Mouse (Mus musculus): Measurements from ENCODE around the gene Dlgap5. TPM values are rescaled to one million over a fixed set of nuclear protein-coding genes. Genes with fewer than 3 reads are reported as not detected.

The Dlgap5 gene
- total and polyA plus RNA-seq, 3 experiments: 48.9 to 62.9 (median 53.5) TPM

DNA sequence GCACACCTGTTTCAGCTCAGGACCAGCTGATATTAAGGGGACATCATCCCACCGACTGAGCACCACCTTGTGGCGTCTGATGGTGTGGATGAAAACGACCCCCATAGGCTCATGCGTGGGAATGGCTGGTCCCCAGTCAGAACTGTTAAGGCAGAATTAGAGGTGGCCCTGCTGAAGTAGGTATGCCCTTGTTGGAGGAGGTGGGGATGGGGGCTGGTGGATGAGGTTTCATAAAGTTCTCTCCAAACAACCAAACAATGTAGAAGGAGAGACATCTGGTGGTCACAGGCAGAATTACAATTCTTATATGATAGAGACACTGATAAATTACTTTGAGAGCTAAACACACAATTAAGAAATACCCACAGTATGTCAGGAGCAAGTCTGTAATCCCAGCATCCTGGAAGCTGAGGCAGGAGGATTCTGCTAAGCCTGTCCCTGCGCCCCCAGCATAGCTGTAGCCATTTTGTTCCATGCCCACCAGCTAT lies 22.0 kb downstream of the Dlgap5 start:
- no peaks in the 10 kb centered on the region for H3K9me3 ChIP-seq (replicated peaks; ENCODE audit: low read length)

DNA sequence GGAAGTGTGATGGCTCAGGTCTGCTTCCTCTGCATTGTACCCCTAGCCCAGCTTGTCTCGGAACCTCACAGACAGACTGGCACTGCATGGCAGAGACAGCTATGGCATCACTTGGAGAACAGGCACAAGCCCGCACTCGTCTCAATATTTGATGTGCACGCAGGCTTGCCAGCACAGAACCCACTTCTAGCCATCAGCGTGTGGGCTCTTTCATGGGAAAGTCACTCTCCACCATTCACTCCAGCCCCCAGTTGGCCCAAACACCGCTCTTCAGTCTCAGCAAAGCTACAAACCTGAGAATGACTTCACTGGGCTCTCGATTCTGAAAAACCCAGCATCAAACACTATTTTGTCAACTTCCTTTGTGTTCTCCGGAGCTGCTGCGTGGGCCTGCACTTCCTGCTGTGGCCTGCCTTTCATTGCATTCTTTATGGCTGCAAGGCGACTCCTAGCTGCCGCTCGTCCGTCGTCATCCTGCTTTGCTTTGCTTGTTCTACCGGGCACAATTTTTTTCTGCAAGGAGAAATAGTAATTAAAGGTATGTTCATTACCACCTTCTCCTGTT lies 22.7 kb downstream of the Dlgap5 start:
- Histone ChIP-seq H3K9me3 (replicated peaks; ENCODE audit: low read length) (no peaks in the 10 kb centered on the region), H3K27me3 (replicated peaks) (no peaks in the 10 kb centered on the region), H3K27ac (ENCODE audit: insufficient read depth, low read depth) (no peak overlapping the region), H3K4me2 (ENCODE audit: insufficient read depth, low read depth, poor library complexity, severe bottlenecking) (no peak overlapping the region), H3K79me2 (replicated peaks; ENCODE audit: control insufficient read depth, extremely low read depth, insufficient read depth, poor library complexity, severe bottlenecking) (no peaks in the 10 kb centered on the region), H3K9ac (ENCODE audit: insufficient read depth, low read depth) (no peak overlapping the region), H3K36me3 (replicated peaks in 1 of 2; ENCODE audit: control insufficient read depth in 1 of 2, insufficient read depth in 1 of 2, low read length in 1 of 2) (peaks cover 69 to 94% of the 10 kb centered on the region in 2 experiments), H3K4me3 (replicated peaks in 1 of 3; ENCODE audit: low read depth in 2 of 3, low read length in 2 of 3, poor library complexity in 1 of 3) (no peak overlapping the region), H3K4me1 (ENCODE audit: control insufficient read depth in 1 of 2, insufficient read depth in 2 of 2) (no peaks in the 10 kb centered on the region)
- in situ Hi-C loops (cut with MboI; ENCODE audit: low pct_ligation_motif_present, low pct_unique_long_range_greater_than_20kb, low sequenced_read_pairs): no loop called here
- dilution Hi-C loops (cut with MboI; ENCODE audit: extremely low pct_ligation_motif_present, extremely low pct_unique_long_range_greater_than_20kb, low sequenced_read_pairs): no loop called here
- DNase-seq (ENCODE audit: extremely low read depth): no peak
- TF ChIP-seq ELF1 (IDR thresholded peaks at IDR 0.05; ENCODE audit: low read depth, low read length) (no peak), MAX (IDR thresholded peaks at IDR 0.05; ENCODE audit: low read length) (no peak), JUN (IDR thresholded peaks at IDR 0.05; ENCODE audit: insufficient read depth, low read depth, low read length) (no peak), MAFK (IDR thresholded peaks at IDR 0.05; ENCODE audit: insufficient replicate concordance, low read length) (no peak), KAT2A (IDR thresholded peaks at IDR 0.05; ENCODE audit: insufficient replicate concordance, low read length) (no peak), BHLHE40 (IDR thresholded peaks at IDR 0.05; ENCODE audit: low read depth, low read length) (no peak), SIN3A (IDR thresholded peaks at IDR 0.05; ENCODE audit: low read length) (no peak), POLR2AphosphoS2 (IDR thresholded peaks at IDR 0.05; ENCODE audit: low read depth, low read length) (no peak), ZC3H11A (IDR thresholded peaks at IDR 0.05; ENCODE audit: low read depth, low read length) (no peak), EP300 (IDR thresholded peaks at IDR 0.05; ENCODE audit: low read length) (no peak), MEF2A (IDR thresholded peaks at IDR 0.05; ENCODE audit: borderline replicate concordance, low read depth, low read length) (no peak), ZNF384 (IDR thresholded peaks at IDR 0.05; ENCODE audit: low read depth, low read length) (no peak), UBTF (IDR thresholded peaks at IDR 0.05; ENCODE audit: low read depth, low read length) (no peak), SMC3 (IDR thresholded peaks at IDR 0.05; ENCODE audit: low read depth, low read length) (no peak), HCFC1 (IDR thresholded peaks at IDR 0.05; ENCODE audit: low read depth, low read length) (no peak), MYC (IDR thresholded peaks at IDR 0.05; ENCODE audit: low read depth, low read length) (no peak), PAX5 (IDR thresholded peaks at IDR 0.05; ENCODE audit: low read length) (no peak), ZKSCAN1 (IDR thresholded peaks at IDR 0.05; ENCODE audit: borderline replicate concordance, low read depth, low read length) (no peak), CHD2 (IDR thresholded peaks at IDR 0.05; ENCODE audit: low read length) (no peak), ETS1 (conservative IDR thresholded peaks at IDR 0.05; ENCODE audit: low read depth, low read length) (no peak)

More for the DNA sequence above, 22.0 kb downstream of the Dlgap5 start:
- peaks cover 69 to 92% of the 10 kb centered on the region in 2 experiments for H3K36me3 ChIP-seq (replicated peaks in 1 of 2; ENCODE audit: control insufficient read depth in 1 of 2, insufficient read depth in 1 of 2, low read length in 1 of 2)
- H3K27ac ChIP-seq (ENCODE audit: insufficient read depth, low read depth): no peak overlapping the region
- H3K4me1 ChIP-seq (ENCODE audit: control insufficient read depth in 1 of 2, insufficient read depth in 2 of 2): no peaks in the 10 kb centered on the region
- peak; percentile 43 to 79; a peak in 3 of 4 replicates for TF ChIP-seq CTCF (conservative IDR thresholded peaks at IDR 0.05 in 1 of 2, IDR thresholded peaks at IDR 0.05 in 1 of 2; ENCODE audit: low read depth in 2 of 2, low read length in 2 of 2)
- TF ChIP-seq SMC3 (IDR thresholded peaks at IDR 0.05; ENCODE audit: low read depth, low read length): peak; percentile 75
- no peak for TF ChIP-seq HCFC1 (IDR thresholded peaks at IDR 0.05; ENCODE audit: low read depth, low read length)
- TF ChIP-seq RAD21 (IDR thresholded peaks at IDR 0.05; ENCODE audit: low read depth, low read length): peak; percentile 73
- H3K27me3 ChIP-seq (replicated peaks): no peaks in the 10 kb centered on the region
- no peak overlapping the region for H3K4me2 ChIP-seq (ENCODE audit: insufficient read depth, low read depth, poor library complexity, severe bottlenecking)
- H3K79me2 ChIP-seq (replicated peaks; ENCODE audit: control insufficient read depth, extremely low read depth, insufficient read depth, poor library complexity, severe bottlenecking): no peaks in the 10 kb centered on the region
- in situ Hi-C loops (cut with MboI; ENCODE audit: low pct_ligation_motif_present, low pct_unique_long_range_greater_than_20kb, low sequenced_read_pairs): no loop called here
- H3K4me3 ChIP-seq (replicated peaks in 1 of 3; ENCODE audit: low read depth in 2 of 3, low read length in 2 of 3, poor library complexity in 1 of 3): no peak overlapping the region
- H3K9ac ChIP-seq (ENCODE audit: insufficient read depth, low read depth): no peak overlapping the region
- dilution Hi-C loops (cut with MboI; ENCODE audit: extremely low pct_ligation_motif_present, extremely low pct_unique_long_range_greater_than_20kb, low sequenced_read_pairs): no loop called here
- DNase-seq (ENCODE audit: extremely low read depth): peak; percentile 47

Measured in CH12.LX (cell line).